Mouse (Mus musculus) naive thymus-derived CD4-positive, alpha-beta T cell, adult 5 months (primary cell): ENCODE results near the gene Selenoi. TPM values are rescaled to one million over a fixed set of nuclear protein-coding genes. Genes with fewer than 3 reads are reported as not detected.

Source experiments
- polyA plus RNA-seq: library from polyadenylated mRNA; unstranded; fragments of 100-300 nt; shearing (Covaris generic); gene quantifications from one replicate; pipeline ENCODE4 v1.2.1, GENCODE M21; 2017

The Selenoi gene
- 21.6 TPM for polyA plus RNA-seq

GRCm38 (mm10) chr5:30232271-30232971 lies at the start of gene Selenoi:
TSS of gene Selenoi (plus strand) at chr5:30232581.

DNA sequence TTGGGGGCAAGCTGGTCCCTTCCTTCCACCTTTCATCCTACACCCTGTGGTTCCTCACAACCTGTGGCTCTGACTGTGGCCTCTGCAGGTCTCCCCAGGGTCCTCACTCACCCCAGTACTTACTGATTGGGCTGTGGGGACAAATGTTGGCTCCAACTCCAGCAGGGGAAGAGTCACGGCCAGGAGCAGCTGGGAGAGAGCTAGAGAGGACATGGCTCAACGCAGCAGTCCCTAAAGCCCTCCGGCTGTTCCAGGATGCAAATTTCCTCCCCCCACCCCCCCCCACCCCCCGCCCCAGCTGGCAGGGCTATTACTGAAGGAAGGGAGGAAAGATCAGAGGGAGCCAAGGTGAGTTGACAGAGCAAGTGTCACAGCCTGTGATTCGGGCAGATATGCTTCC lies 26.9 kb upstream of the Selenoi start, which contains the start of gene Adgrf3:
Gene Adgrf3 (minus strand): TSS at position 230 of the 400 bp plus-strand sequence.

GRCm38 (mm10) chr5:30281291-30281732 lies 48.9 kb downstream of the Selenoi start, which contains the start of gene Drc1:
TSS of gene Drc1 (plus strand) at chr5:30281388.

Other genes with a start within 250 kb of the Selenoi start
- gene Il6, start 219.5 kb upstream of the Selenoi start, polyA plus RNA-seq = 0.19 TPM
- 4.6 TPM for gene Tyms, start 159.0 kb upstream of the Selenoi start, polyA plus RNA-seq
- gene Garem2, start 127.4 kb upstream of the Selenoi start, polyA plus RNA-seq = not detected
- gene 3110082J24Rik, start 126.5 kb upstream of the Selenoi start, polyA plus RNA-seq = not detected
- 91.2 TPM for gene Hadha, start 77.4 kb upstream of the Selenoi start, polyA plus RNA-seq
- gene Hadhb, start 77.3 kb upstream of the Selenoi start, polyA plus RNA-seq = 219 TPM
- not detected for gene Adgrf3, start 26.9 kb upstream of the Selenoi start, polyA plus RNA-seq
- gene Drc1, start 48.8 kb downstream of the Selenoi start, polyA plus RNA-seq = 6.1 TPM
- gene Otof, start 229.4 kb downstream of the Selenoi start, polyA plus RNA-seq = not detected
- not detected for gene 1700001C02Rik, start 233.5 kb downstream of the Selenoi start, polyA plus RNA-seq